Mouse (Mus musculus) small intestine, adult 2 months (tissue): ENCODE measurements around the gene 4930470P17Rik. TPM values are rescaled to one million over a fixed set of nuclear protein-coding genes. Genes with fewer than 3 reads are reported as not detected.

Experiments
- H3K27ac ChIP-seq: fragments of 200-500 bp; 2 replicates; pipeline ENCODE4 v1.5.1; 2012; ENCODE audit warnings: low read depth, low read length, control low read depth, inconsistent platforms; ENCODE audit not compliant: insufficient read depth
- H3K27me3 ChIP-seq: fragments of 200-500 bp; 2 replicates; pipeline ENCODE4 v1.6.1; 2012; ENCODE audit warnings: mild to moderate bottlenecking, moderate library complexity, low read length, inconsistent platforms; ENCODE audit not compliant: control insufficient read depth, insufficient read depth
- H3K36me3 ChIP-seq: fragments of 200-500 bp; 2 replicates; pipeline ENCODE4 v1.6.1; 2012; ENCODE audit warnings: mild to moderate bottlenecking, low read length, control low read depth, inconsistent platforms; ENCODE audit not compliant: control insufficient read depth, insufficient read depth
- H3K4me1 ChIP-seq: fragments of 200-500 bp; 2 replicates; pipeline ENCODE4 v1.6.1; 2012; ENCODE audit warnings: low read length, inconsistent platforms, mixed read lengths; ENCODE audit not compliant: control insufficient read depth, insufficient read depth, insufficient read length
- H3K4me3 ChIP-seq: fragments of 200-500 bp; 2 replicates; pipeline ENCODE4 v1.5.1; 2012; ENCODE audit warnings: low read depth, mild to moderate bottlenecking, control low read depth, inconsistent platforms, low read length, moderate library complexity
- CTCF ChIP-seq: fragments of 200-500 bp; IDR thresholded peaks from 2 replicates; pipeline ENCODE4 v1.5.1; 2012; ENCODE audit warnings: low read depth, mild to moderate bottlenecking, control low read depth, inconsistent platforms, low read length, moderate library complexity, mixed read lengths; ENCODE audit not compliant: insufficient replicate concordance, insufficient read length; ENCODE audit errors: extremely low read depth
- POLR2A ChIP-seq: fragments of 200-500 bp; IDR thresholded peaks from 2 replicates; pipeline ENCODE4 v1.6.1; 2012; ENCODE audit warnings: low read depth, mild to moderate bottlenecking, control low read depth, inconsistent platforms, low read length, moderate library complexity
- WGBS: fragments of 180-500 bp; shearing (Covaris S2); methylation state at CpG from one replicate; pipeline ENCODE4 v1.1.7; 2018; 5-methylcytosine and 5-hydroxymethylcytosine counted together
- polyA plus RNA-seq: library from polyadenylated mRNA; depleted of rRNA; stranded (reverse); fragments of >200 nt; gene quantifications from 2 replicates; pipeline ENCODE4 v1.2.3, GENCODE M21; 2012

4930470P17Rik gene
- polyA plus RNA-seq, 1 experiment = not detected

DNA sequence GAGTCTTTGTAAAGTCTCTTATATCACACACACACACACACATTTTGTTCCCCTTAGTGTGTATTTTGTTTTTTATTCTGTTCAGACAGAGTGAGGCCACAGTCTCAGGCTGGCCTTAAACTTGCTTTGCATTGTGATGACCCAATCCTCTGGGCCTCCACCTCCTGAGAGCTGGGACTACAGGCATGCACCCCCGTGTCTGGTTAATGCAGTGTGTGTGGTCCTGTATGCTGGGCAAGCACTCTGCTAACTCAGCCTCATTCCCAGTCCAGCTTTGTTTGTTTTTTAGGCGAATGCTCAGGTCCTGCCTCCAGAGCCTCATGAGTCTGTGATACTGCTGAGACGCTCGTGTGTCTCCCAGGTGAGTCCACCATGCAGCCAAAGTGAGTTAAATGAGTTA, 53.8 kb downstream of the 4930470P17Rik start:
- Histone ChIP-seq H3K36me3 (no peaks in the 10 kb centered on the region), H3K4me1 (no peaks in the 10 kb centered on the region), H3K27me3 (no peaks in the 10 kb centered on the region; the same call in 1 of the 2 replicates), H3K4me3 (no peak overlapping the region), H3K27ac (no peak overlapping the region)
- 38% methylated on average over 4 of the region's 4 CpGs for WGBS
- TF ChIP-seq CTCF (no peak), POLR2A (no peak)

DNA sequence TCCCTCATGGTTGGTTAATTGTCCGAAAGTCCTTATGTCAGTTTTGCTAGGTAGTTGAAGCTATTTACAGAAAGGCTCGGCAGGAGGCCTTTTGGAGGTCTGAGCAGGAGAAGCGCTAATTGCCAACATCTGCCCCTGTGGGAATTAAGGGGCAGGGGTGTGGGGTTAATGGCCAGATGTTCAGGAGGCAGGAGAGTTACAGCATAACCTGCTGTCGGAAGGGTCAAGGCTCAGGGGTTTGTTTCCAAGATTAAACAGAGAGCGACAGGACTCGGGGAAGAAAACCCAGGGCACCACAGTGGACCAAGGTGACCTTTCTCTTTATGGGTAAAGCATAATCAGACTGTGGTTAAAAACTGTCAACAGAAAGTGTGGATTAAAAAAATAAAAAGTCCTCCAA, 54.3 kb downstream of the 4930470P17Rik start:
- no peaks in the 10 kb centered on the region for H3K36me3 ChIP-seq
- no peak for TF ChIP-seq CTCF
- H3K27ac ChIP-seq = no peak overlapping the region
- 53% methylated on average over 6 of the region's 6 CpGs for WGBS
- H3K27me3 ChIP-seq = no peaks in the 10 kb centered on the region; the same call in 1 of the 2 replicates
- H3K4me1 ChIP-seq = no peaks in the 10 kb centered on the region
- no peak overlapping the region for H3K4me3 ChIP-seq

GRCm38 (mm10) chr2:170545745-170546144, 56.1 kb downstream of the 4930470P17Rik start:
- no peaks in the 10 kb centered on the region for H3K36me3 ChIP-seq
- no peak overlapping the region for H3K4me3 ChIP-seq
- H3K4me1 ChIP-seq = no peaks in the 10 kb centered on the region
- H3K27ac ChIP-seq = no peak overlapping the region
- no peak for TF ChIP-seq POLR2A
- no peak for TF ChIP-seq CTCF
- no peaks in the 10 kb centered on the region; the same call in 1 of the 2 replicates for H3K27me3 ChIP-seq
- WGBS = 29% methylated on average over 4 of the region's 4 CpGs

DNA sequence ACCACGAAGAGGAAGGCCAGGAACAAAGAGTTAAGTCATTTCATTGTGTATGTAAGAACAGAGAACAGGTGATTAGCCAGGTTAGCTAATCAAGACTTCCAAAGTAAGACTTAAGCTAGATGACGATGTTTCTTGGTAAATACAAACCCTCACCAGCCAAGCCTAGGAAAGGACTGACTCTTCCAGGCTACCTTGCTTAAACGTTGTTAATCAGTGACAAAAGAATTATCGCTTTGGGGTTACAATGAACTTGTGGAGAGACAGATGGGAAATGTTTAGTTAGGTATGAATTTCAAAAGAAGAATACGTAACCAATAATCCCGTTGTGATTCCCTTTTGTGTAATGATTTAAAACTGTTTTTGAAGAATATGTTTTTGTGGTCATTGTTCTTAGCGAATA, 56.9 kb downstream of the 4930470P17Rik start:
- Histone ChIP-seq H3K4me1 (no peaks in the 10 kb centered on the region), H3K27ac (no peak overlapping the region), H3K36me3 (no peaks in the 10 kb centered on the region), H3K27me3 (no peaks in the 10 kb centered on the region; the same call in 1 of the 2 replicates), H3K4me3 (no peak overlapping the region)
- TF ChIP-seq CTCF = no peak
- no peak for TF ChIP-seq POLR2A
- 54% methylated on average over 7 of the region's 7 CpGs for WGBS

GRCm38 (mm10) chr2:170544159-170544558, 57.7 kb downstream of the 4930470P17Rik start:
- Histone ChIP-seq H3K4me1 (no peaks in the 10 kb centered on the region), H3K27ac (no peak overlapping the region), H3K36me3 (no peaks in the 10 kb centered on the region), H3K27me3 (no peaks in the 10 kb centered on the region; the same call in 1 of the 2 replicates), H3K4me3 (no peak overlapping the region)
- WGBS = 59% methylated on average over 3 of the region's 3 CpGs
- TF ChIP-seq CTCF (no peak), POLR2A (no peak)

- Histone ChIP-seq H3K27ac (no peak overlapping the region), H3K4me1 (no peaks in the 10 kb centered on the region), H3K27me3 (no peaks in the 10 kb centered on the region; the same call in 1 of the 2 replicates), H3K4me3 (no peak overlapping the region), H3K36me3 (no peaks in the 10 kb centered on the region)
- 51% methylated on average over 5 of the region's 5 CpGs for WGBS
- TF ChIP-seq POLR2A (no peak), CTCF (no peak)
Measured at GRCm38 (mm10) chr2:170543625-170544024, 58.2 kb downstream of the 4930470P17Rik start.

- Histone ChIP-seq H3K4me1 (no peaks in the 10 kb centered on the region), H3K27ac (no peak overlapping the region), H3K27me3 (no peaks in the 10 kb centered on the region), H3K36me3 (no peaks in the 10 kb centered on the region), H3K4me3 (no peak overlapping the region)
- WGBS = 81% methylated on average over 9 of the region's 9 CpGs
- TF ChIP-seq CTCF (no peak), POLR2A (no peak)
Measured at GRCm38 (mm10) chr2:170539211-170539610, 62.6 kb downstream of the 4930470P17Rik start.

DNA sequence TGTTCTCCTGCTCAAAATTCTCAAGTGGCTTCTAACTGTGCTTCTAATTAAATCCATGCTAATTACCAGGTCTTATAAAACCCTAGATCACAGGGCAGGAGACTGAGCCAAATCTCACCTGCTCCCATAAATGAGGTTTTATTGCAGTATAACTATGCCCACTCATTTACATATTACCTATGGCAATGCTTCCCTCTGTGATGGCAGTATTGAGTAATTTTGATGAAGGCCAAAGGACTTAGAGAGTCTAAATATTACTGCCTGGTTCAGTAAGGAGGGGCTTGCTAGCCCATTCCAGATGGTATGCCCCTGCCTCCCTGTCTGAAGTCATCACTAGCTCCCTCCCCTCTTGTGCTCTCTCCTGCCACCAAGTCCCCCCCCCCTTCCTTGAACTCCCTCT, 66.0 kb downstream of the 4930470P17Rik start:
- Histone ChIP-seq H3K27ac (no peak overlapping the region), H3K4me1 (no peaks in the 10 kb centered on the region), H3K36me3 (no peaks in the 10 kb centered on the region), H3K27me3 (no peaks in the 10 kb centered on the region), H3K4me3 (no peak overlapping the region)
- TF ChIP-seq CTCF (no peak), POLR2A (no peak)
